Mouse (Mus musculus): ENCODE results near the gene Lsp1. TPM values are rescaled to one million over a fixed set of nuclear protein-coding genes. Genes with fewer than 3 reads are reported as not detected.

The Lsp1 gene
- polyA plus RNA-seq, 1 experiment from 2014 or later, result 48.6 TPM

- H3K9ac ChIP-seq (ENCODE audit: low read length), result no peak overlapping the region
- no peak overlapping the region for H3K4me3 ChIP-seq (ENCODE audit: control insufficient read depth in 1 of 2, insufficient read depth in 1 of 2, low read depth in 1 of 2, low read length in 2 of 2)
- H3K4me1 ChIP-seq (ENCODE audit: control insufficient read depth in 2 of 2, insufficient read depth in 2 of 2, low read length in 2 of 2), result peaks cover 36 to 49% of the 10 kb centered on the region in 2 experiments
- no peak for ATAC-seq (ENCODE audit: insufficient number of reproducible peaks, insufficient read depth, low FRiP score, low read depth)
- H3K27ac ChIP-seq (replicated peaks in 1 of 2; ENCODE audit: control insufficient read depth in 1 of 2, insufficient read depth in 1 of 2, low read depth in 2 of 2, low read length in 2 of 2), result peak overlapping the region in 1 of 2 experiments; percentile 64; a peak in 2 of 4 replicates
- H3K4me2 ChIP-seq (ENCODE audit: low read length), result no peak overlapping the region
- WGBS, result 62% methylated on average over 5 of the region's 5 CpGs
- H3K27me3 ChIP-seq (ENCODE audit: control insufficient read depth, insufficient read depth, low read length), result no peaks in the 10 kb centered on the region
- H3K9me3 ChIP-seq (ENCODE audit: control insufficient read depth, low read length), result no peaks in the 10 kb centered on the region
- peaks cover 22% of the 10 kb centered on the region; the same call in 1 of the 2 replicates for H3K36me3 ChIP-seq (ENCODE audit: control insufficient read depth, insufficient read depth, low read length)
These were observed 76.6 kb downstream of the Lsp1 start for GRCm38 (mm10) chr7:142537181-142537580.

GRCm38 (mm10) chr7:142537879-142538278 lies 77.3 kb downstream of the Lsp1 start:
- peaks cover 36 to 50% of the 10 kb centered on the region in 2 experiments for H3K4me1 ChIP-seq (ENCODE audit: control insufficient read depth in 2 of 2, insufficient read depth in 2 of 2, low read length in 2 of 2)
- peak overlapping the region; percentile 58 for H3K9ac ChIP-seq (ENCODE audit: low read length)
- no peaks in the 10 kb centered on the region for H3K27me3 ChIP-seq (ENCODE audit: control insufficient read depth, insufficient read depth, low read length)
- H3K36me3 ChIP-seq (ENCODE audit: control insufficient read depth, insufficient read depth, low read length), result peaks cover 22% of the 10 kb centered on the region; the same call in 1 of the 2 replicates
- H3K27ac ChIP-seq (replicated peaks in 1 of 2; ENCODE audit: control insufficient read depth in 1 of 2, insufficient read depth in 1 of 2, low read depth in 2 of 2, low read length in 2 of 2), result peak overlapping the region; percentile 36 to 64; a peak in 3 of 4 replicates
- peak; percentile 48 for ATAC-seq (ENCODE audit: insufficient number of reproducible peaks, insufficient read depth, low FRiP score, low read depth)
- no peaks in the 10 kb centered on the region for H3K9me3 ChIP-seq (ENCODE audit: control insufficient read depth, low read length)
- H3K4me2 ChIP-seq (ENCODE audit: low read length), result no peak overlapping the region
- WGBS, result 11% methylated on average over 6 of the region's 6 CpGs
- H3K4me3 ChIP-seq (ENCODE audit: control insufficient read depth in 1 of 2, insufficient read depth in 1 of 2, low read depth in 1 of 2, low read length in 2 of 2), result no peak overlapping the region

- Histone ChIP-seq H3K9me3 (ENCODE audit: control insufficient read depth, low read length) (no peaks in the 10 kb centered on the region), H3K27me3 (ENCODE audit: control insufficient read depth, insufficient read depth, low read length) (no peaks in the 10 kb centered on the region), H3K4me2 (ENCODE audit: low read length) (no peak overlapping the region), H3K9ac (ENCODE audit: low read length) (peak overlapping the region; percentile 58), H3K36me3 (ENCODE audit: control insufficient read depth, insufficient read depth, low read length) (peaks cover 22% of the 10 kb centered on the region; the same call in 1 of the 2 replicates), H3K27ac (replicated peaks in 1 of 2; ENCODE audit: control insufficient read depth in 1 of 2, insufficient read depth in 1 of 2, low read depth in 2 of 2, low read length in 2 of 2) (peak overlapping the region; percentile 36 to 64; a peak in 3 of 4 replicates), H3K4me1 (ENCODE audit: control insufficient read depth in 2 of 2, insufficient read depth in 2 of 2, low read length in 2 of 2) (peaks cover 39 to 54% of the 10 kb centered on the region in 2 experiments), H3K4me3 (ENCODE audit: control insufficient read depth in 1 of 2, insufficient read depth in 1 of 2, low read depth in 1 of 2, low read length in 2 of 2) (no peak overlapping the region)
- 43% methylated on average over 4 of the region's 4 CpGs for WGBS
- ATAC-seq (ENCODE audit: insufficient number of reproducible peaks, insufficient read depth, low FRiP score, low read depth), result no peak
These were observed 77.7 kb downstream of the Lsp1 start for GRCm38 (mm10) chr7:142538291-142538690.

- WGBS, result 42% methylated on average over 6 of the region's 6 CpGs
- ATAC-seq (ENCODE audit: insufficient number of reproducible peaks, insufficient read depth, low FRiP score, low read depth), result no peak
- H3K4me2 ChIP-seq (ENCODE audit: low read length), result no peak overlapping the region
- H3K4me1 ChIP-seq (ENCODE audit: control insufficient read depth in 2 of 2, insufficient read depth in 2 of 2, low read length in 2 of 2), result peaks cover 37 to 50% of the 10 kb centered on the region in 2 experiments
- H3K9ac ChIP-seq (ENCODE audit: low read length), result peak overlapping the region; percentile 58; the same call in 1 of the 2 replicates
- peaks cover 22% of the 10 kb centered on the region; the same call in 1 of the 2 replicates for H3K36me3 ChIP-seq (ENCODE audit: control insufficient read depth, insufficient read depth, low read length)
- H3K9me3 ChIP-seq (ENCODE audit: control insufficient read depth, low read length), result no peaks in the 10 kb centered on the region
- peak overlapping the region; percentile 36 to 64; a peak in 2 of 4 replicates for H3K27ac ChIP-seq (replicated peaks in 1 of 2; ENCODE audit: control insufficient read depth in 1 of 2, insufficient read depth in 1 of 2, low read depth in 2 of 2, low read length in 2 of 2)
- H3K27me3 ChIP-seq (ENCODE audit: control insufficient read depth, insufficient read depth, low read length), result no peaks in the 10 kb centered on the region
- H3K4me3 ChIP-seq (ENCODE audit: control insufficient read depth in 1 of 2, insufficient read depth in 1 of 2, low read depth in 1 of 2, low read length in 2 of 2), result no peak overlapping the region
These were observed 78.2 kb downstream of the Lsp1 start for GRCm38 (mm10) chr7:142538766-142539165.

- ATAC-seq (ENCODE audit: insufficient number of reproducible peaks, insufficient read depth, low FRiP score, low read depth), result no peak
- Histone ChIP-seq H3K4me3 (ENCODE audit: control insufficient read depth in 1 of 2, insufficient read depth in 1 of 2, low read depth in 1 of 2, low read length in 2 of 2) (no peak overlapping the region), H3K27me3 (ENCODE audit: control insufficient read depth, insufficient read depth, low read length) (no peaks in the 10 kb centered on the region), H3K9me3 (ENCODE audit: control insufficient read depth, low read length) (no peaks in the 10 kb centered on the region), H3K36me3 (ENCODE audit: control insufficient read depth, insufficient read depth, low read length) (peaks cover 22% of the 10 kb centered on the region; the same call in 1 of the 2 replicates), H3K4me2 (ENCODE audit: low read length) (no peak overlapping the region), H3K27ac (replicated peaks in 1 of 2; ENCODE audit: control insufficient read depth in 1 of 2, insufficient read depth in 1 of 2, low read depth in 2 of 2, low read length in 2 of 2) (peak overlapping the region; percentile 36 to 64), H3K4me1 (ENCODE audit: control insufficient read depth in 2 of 2, insufficient read depth in 2 of 2, low read length in 2 of 2) (peaks cover 31 to 39% of the 10 kb centered on the region in 2 experiments), H3K9ac (ENCODE audit: low read length) (no peak overlapping the region)
- 70% methylated on average over 8 of the region's 8 CpGs for WGBS
These were observed 79.2 kb downstream of the Lsp1 start for GRCm38 (mm10) chr7:142539828-142540227.

GRCm38 (mm10) chr7:142542771-142543303 lies 82.2 kb downstream of the Lsp1 start:
- Histone ChIP-seq H3K4me3 (ENCODE audit: control insufficient read depth in 1 of 2, insufficient read depth in 1 of 2, low read depth in 1 of 2, low read length in 2 of 2) (no peak overlapping the region), H3K4me2 (ENCODE audit: low read length) (peak overlapping the region; percentile 10; the same call in 1 of the 2 replicates), H3K9me3 (ENCODE audit: control insufficient read depth, low read length) (no peaks in the 10 kb centered on the region), H3K9ac (ENCODE audit: low read length) (peak overlapping the region; percentile 49), H3K36me3 (ENCODE audit: control insufficient read depth, insufficient read depth, low read length) (peaks cover 9% of the 10 kb centered on the region; the same call in 1 of the 2 replicates), H3K27me3 (ENCODE audit: control insufficient read depth, insufficient read depth, low read length) (no peaks in the 10 kb centered on the region), H3K27ac (replicated peaks in 1 of 2; ENCODE audit: control insufficient read depth in 1 of 2, insufficient read depth in 1 of 2, low read depth in 2 of 2, low read length in 2 of 2) (peak overlapping the region; percentile 44 to 73), H3K4me1 (ENCODE audit: control insufficient read depth in 2 of 2, insufficient read depth in 2 of 2, low read length in 2 of 2) (peaks cover 26 to 41% of the 10 kb centered on the region in 2 experiments)
- no peak; the same call in 1 of the 2 replicates for ATAC-seq (ENCODE audit: insufficient number of reproducible peaks, insufficient read depth, low FRiP score, low read depth)
- WGBS, result 15% methylated on average over 11 of the region's 11 CpGs
